Mouse (Mus musculus): ENCODE measurements around the gene 4930452B06Rik. TPM values are rescaled to one million over a fixed set of nuclear protein-coding genes. Genes with fewer than 3 reads are reported as not detected.

Gene 4930452B06Rik
- polyA plus RNA-seq, 1 experiment = 0.04 TPM

DNA sequence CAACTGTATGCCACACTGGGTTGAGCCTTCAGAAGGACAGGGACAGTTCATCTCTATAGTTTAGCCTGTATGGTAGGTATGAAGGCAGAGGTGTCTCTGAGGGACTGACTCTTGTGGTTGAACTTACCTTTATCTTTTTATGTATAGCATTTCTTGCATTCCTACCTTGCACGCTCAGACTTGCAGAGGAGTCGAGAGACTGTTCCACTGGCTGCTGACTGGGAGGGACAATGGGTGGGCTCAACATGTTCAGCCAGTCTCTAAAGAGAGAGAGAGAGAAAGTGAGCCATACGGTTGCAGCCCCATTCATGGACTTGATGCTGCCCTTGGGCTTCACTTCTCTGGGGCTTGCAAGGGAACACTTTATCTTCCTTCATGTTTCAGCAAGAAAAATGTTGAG is 223.3 kb downstream of the 4930452B06Rik start:
- no peaks in the 10 kb centered on the region for H3K27me3 ChIP-seq (ENCODE audit: control insufficient read depth, insufficient read depth, low read length)
- H3K36me3 ChIP-seq (ENCODE audit: control insufficient read depth, insufficient read depth, low read length) = no peaks in the 10 kb centered on the region
- DNase-seq (ENCODE audit: low read depth in 1 of 2, low spot score in 2 of 2) = no peak
- WGBS = 87% methylated on average over 3 of the region's 3 CpGs
- H3K4me1 ChIP-seq (ENCODE audit: control insufficient read depth, insufficient read depth, insufficient read length) = no peaks in the 10 kb centered on the region
- H3K27ac ChIP-seq (ENCODE audit: insufficient read depth, low read length) = no peak overlapping the region
- no peak overlapping the region for H3K4me3 ChIP-seq (ENCODE audit: extremely low read depth, insufficient read depth, insufficient read length)
- TF ChIP-seq CTCF (IDR thresholded peaks at IDR 0.05; ENCODE audit: extremely low read depth, insufficient read depth, insufficient read length, insufficient replicate concordance) (no peak), POLR2A (IDR thresholded peaks at IDR 0.05; ENCODE audit: low read depth, low read length) (no peak)

DNA sequence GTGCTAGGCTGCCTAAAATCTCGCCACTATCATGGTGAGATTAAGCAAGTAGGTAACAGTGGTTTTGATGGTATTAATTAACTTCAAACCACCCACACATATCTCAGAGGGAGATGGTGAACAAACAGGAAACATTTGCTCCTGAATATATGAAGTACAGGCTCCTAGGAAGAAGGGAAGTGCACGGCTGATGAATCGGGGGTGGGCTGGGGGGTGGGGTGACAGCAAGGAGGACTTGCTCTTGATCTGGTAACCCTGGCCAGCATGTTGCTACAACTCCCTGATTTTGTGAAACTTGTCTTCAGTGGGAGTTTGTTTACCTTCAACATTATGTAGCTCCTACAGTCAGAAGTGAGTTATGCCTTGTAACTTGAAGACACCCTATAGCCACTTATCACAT is 224.4 kb downstream of the 4930452B06Rik start:
- TF ChIP-seq CTCF (IDR thresholded peaks at IDR 0.05; ENCODE audit: extremely low read depth, insufficient read depth, insufficient read length, insufficient replicate concordance) (no peak), POLR2A (IDR thresholded peaks at IDR 0.05; ENCODE audit: low read depth, low read length) (no peak)
- WGBS = 68% methylated on average over 3 of the region's 3 CpGs
- no peak overlapping the region for H3K4me3 ChIP-seq (ENCODE audit: extremely low read depth, insufficient read depth, insufficient read length)

DNA sequence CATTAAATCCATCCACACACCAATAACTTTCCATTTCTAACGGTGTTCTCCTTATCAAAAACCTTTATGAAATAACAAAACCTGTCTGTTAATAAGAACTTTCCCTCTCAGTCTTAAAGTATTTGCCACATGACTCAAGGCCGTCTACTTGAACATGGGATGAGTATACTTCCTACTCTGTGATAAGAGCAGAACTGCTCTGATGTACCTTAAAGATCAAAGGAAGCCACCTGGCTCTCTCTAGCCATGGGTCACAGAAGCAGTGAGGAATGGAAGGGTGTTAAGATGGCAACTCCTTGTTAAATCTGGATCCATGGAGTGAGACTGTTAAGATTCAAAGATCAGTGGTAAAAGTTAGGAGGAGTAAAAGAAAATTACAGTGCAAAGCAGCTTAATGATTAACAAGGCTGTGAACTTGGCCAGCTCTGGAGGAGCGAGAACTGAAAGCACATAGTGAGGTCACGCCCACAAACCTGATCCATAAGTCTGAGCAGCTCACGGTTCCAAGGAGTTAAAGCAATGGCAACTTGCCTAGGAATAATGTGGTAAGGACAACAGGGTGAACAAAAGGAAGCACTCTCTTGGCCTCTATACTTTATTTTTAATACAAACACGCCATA is 235.3 kb downstream of the 4930452B06Rik start:
- TF ChIP-seq POLR2A (IDR thresholded peaks at IDR 0.05; ENCODE audit: low read depth, low read length) (no peak), CTCF (IDR thresholded peaks at IDR 0.05; ENCODE audit: extremely low read depth, insufficient read depth, insufficient read length, insufficient replicate concordance) (no peak)
- 86% methylated on average over 6 of the region's 6 CpGs for WGBS
- no peak for DNase-seq (ENCODE audit: low read depth in 1 of 2, low spot score in 2 of 2)
- Histone ChIP-seq H3K4me1 (ENCODE audit: control insufficient read depth, insufficient read depth, insufficient read length) (no peaks in the 10 kb centered on the region), H3K27me3 (ENCODE audit: control insufficient read depth, insufficient read depth, low read length) (no peaks in the 10 kb centered on the region), H3K27ac (ENCODE audit: insufficient read depth, low read length) (no peak overlapping the region), H3K36me3 (ENCODE audit: control insufficient read depth, insufficient read depth, low read length) (no peaks in the 10 kb centered on the region), H3K4me3 (ENCODE audit: extremely low read depth, insufficient read depth, insufficient read length) (no peak overlapping the region)

More for the DNA sequence above, 224.4 kb downstream of the 4930452B06Rik start:
- Histone ChIP-seq H3K4me1 (ENCODE audit: control insufficient read depth, insufficient read depth, insufficient read length) (no peaks in the 10 kb centered on the region), H3K36me3 (ENCODE audit: control insufficient read depth, insufficient read depth, low read length) (no peaks in the 10 kb centered on the region), H3K27me3 (ENCODE audit: control insufficient read depth, insufficient read depth, low read length) (no peaks in the 10 kb centered on the region), H3K27ac (ENCODE audit: insufficient read depth, low read length) (no peak overlapping the region)
- DNase-seq (ENCODE audit: low read depth in 1 of 2, low spot score in 2 of 2) = no peak

DNA sequence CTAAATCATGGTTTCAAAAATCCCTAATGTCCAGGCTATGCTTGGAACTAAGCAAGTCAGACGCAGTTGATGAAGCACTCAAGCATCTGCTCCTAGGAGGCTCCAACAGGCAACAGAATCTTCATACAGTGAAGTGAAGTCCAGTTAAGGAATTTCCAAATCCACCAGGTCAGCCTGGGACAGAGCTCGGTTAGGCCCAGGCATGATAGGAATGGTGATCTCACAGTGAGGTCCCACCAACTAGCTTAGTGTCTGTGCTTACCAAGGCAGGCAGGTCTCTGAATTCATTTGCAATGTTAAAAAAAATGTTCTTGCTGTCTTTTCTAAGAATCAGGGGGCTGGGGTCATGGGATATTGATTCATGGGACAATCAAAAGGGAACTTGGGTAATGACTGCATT is 236.3 kb downstream of the 4930452B06Rik start:
- no peaks in the 10 kb centered on the region for H3K36me3 ChIP-seq (ENCODE audit: control insufficient read depth, insufficient read depth, low read length)
- H3K4me3 ChIP-seq (ENCODE audit: extremely low read depth, insufficient read depth, insufficient read length) = no peak overlapping the region
- H3K27me3 ChIP-seq (ENCODE audit: control insufficient read depth, insufficient read depth, low read length) = no peaks in the 10 kb centered on the region
- no peak for DNase-seq (ENCODE audit: low read depth in 1 of 2, low spot score in 2 of 2)
- WGBS = 90% methylated on average over 2 of the region's 2 CpGs
- no peak overlapping the region for H3K27ac ChIP-seq (ENCODE audit: insufficient read depth, low read length)
- no peaks in the 10 kb centered on the region for H3K4me1 ChIP-seq (ENCODE audit: control insufficient read depth, insufficient read depth, insufficient read length)
- TF ChIP-seq CTCF (IDR thresholded peaks at IDR 0.05; ENCODE audit: extremely low read depth, insufficient read depth, insufficient read length, insufficient replicate concordance) (no peak), POLR2A (IDR thresholded peaks at IDR 0.05; ENCODE audit: low read depth, low read length) (no peak)

DNA sequence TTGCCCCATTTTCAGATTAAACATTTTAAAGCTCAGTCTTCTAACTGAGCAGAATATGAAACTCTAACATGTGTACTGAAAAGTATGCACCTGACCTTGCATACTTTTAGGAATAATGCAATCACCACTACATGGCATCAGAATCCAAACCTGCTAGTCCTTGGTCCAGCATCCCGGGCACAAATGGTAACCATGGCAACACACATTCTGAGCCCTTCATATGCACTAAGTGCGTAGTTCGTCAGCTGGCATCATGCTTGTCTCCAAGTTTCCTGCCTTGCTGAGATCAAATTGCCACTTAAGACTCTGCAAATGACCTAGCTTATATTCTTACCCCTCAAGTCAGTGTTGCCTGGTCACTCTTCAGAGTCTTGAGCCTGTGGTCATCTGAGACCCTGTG is 243.2 kb downstream of the 4930452B06Rik start:
- 91% methylated on average over 3 of the region's 3 CpGs for WGBS
- DNase-seq (ENCODE audit: low read depth in 1 of 2, low spot score in 2 of 2) = no peak

DNA sequence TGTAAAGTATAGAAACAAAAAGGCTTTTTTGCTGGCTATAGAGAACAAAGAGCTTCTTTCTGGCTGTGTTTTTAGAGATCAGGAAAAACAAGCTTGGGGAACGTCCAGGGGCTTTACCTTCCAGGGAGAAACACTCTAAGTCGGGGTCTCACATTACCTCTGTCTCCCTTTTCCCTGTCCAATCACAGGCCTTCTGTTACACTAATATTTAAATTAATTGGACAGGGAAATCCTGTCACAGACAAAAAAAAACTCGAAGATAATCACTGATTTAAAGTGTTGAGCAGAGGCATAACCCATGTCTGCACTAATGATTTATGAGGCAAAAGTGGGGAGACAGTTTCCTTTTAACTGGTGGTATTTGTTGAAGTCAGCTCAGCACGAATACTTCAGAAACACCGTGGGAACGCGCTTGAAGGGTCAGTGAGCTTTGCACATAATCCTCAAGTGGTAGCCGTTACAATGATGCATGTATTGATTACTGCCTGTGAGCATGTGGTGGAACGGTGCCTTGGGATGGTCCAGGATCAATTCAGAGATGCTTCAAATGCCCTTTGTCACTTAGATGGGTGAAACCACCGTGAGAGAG is 244.7 kb downstream of the 4930452B06Rik start:
- TF ChIP-seq POLR2A (IDR thresholded peaks at IDR 0.05; ENCODE audit: low read depth, low read length) (no peak), CTCF (IDR thresholded peaks at IDR 0.05; ENCODE audit: extremely low read depth, insufficient read depth, insufficient read length, insufficient replicate concordance) (no peak)
- Histone ChIP-seq H3K36me3 (ENCODE audit: control insufficient read depth, insufficient read depth, low read length) (no peaks in the 10 kb centered on the region), H3K4me1 (ENCODE audit: control insufficient read depth, insufficient read depth, insufficient read length) (no peaks in the 10 kb centered on the region), H3K27me3 (ENCODE audit: control insufficient read depth, insufficient read depth, low read length) (no peaks in the 10 kb centered on the region), H3K27ac (ENCODE audit: insufficient read depth, low read length) (no peak overlapping the region), H3K4me3 (ENCODE audit: extremely low read depth, insufficient read depth, insufficient read length) (no peak overlapping the region)
- 21% methylated on average over 10 of the region's 10 CpGs for WGBS
- DNase-seq (ENCODE audit: low read depth in 1 of 2, low spot score in 2 of 2) = no peak

More for the DNA sequence above, 243.2 kb downstream of the 4930452B06Rik start:
- no peaks in the 10 kb centered on the region for H3K4me1 ChIP-seq (ENCODE audit: control insufficient read depth, insufficient read depth, insufficient read length)
- no peaks in the 10 kb centered on the region for H3K27me3 ChIP-seq (ENCODE audit: control insufficient read depth, insufficient read depth, low read length)
- no peak overlapping the region for H3K27ac ChIP-seq (ENCODE audit: insufficient read depth, low read length)
- no peaks in the 10 kb centered on the region for H3K36me3 ChIP-seq (ENCODE audit: control insufficient read depth, insufficient read depth, low read length)
- no peak overlapping the region for H3K4me3 ChIP-seq (ENCODE audit: extremely low read depth, insufficient read depth, insufficient read length)
- TF ChIP-seq POLR2A (IDR thresholded peaks at IDR 0.05; ENCODE audit: low read depth, low read length) (no peak), CTCF (IDR thresholded peaks at IDR 0.05; ENCODE audit: extremely low read depth, insufficient read depth, insufficient read length, insufficient replicate concordance) (no peak)

DNA sequence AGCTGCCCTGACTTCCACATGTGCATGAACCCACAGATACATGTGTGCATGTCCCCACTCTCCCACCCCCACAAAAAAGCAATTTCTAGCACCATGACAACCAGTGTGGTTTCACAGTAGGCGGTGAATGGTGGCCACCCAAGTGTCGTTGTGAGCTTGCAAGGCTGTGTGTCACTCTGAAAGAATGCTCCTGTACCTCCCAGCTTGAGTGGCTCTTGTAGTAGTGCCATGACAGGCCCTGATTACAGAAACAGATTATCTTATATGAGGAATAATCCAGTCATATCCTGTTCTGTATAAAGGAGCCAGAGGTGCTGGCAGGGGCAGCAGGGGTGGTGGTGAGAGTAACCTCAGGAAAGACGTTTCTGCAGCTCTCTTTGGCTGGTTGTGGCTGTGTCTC is 247.4 kb downstream of the 4930452B06Rik start:
- DNase-seq (ENCODE audit: low read depth in 1 of 2, low spot score in 2 of 2) = no peak
- Histone ChIP-seq H3K4me1 (ENCODE audit: control insufficient read depth, insufficient read depth, insufficient read length) (no peaks in the 10 kb centered on the region), H3K4me3 (ENCODE audit: extremely low read depth, insufficient read depth, insufficient read length) (no peak overlapping the region), H3K27ac (ENCODE audit: insufficient read depth, low read length) (no peak overlapping the region), H3K36me3 (ENCODE audit: control insufficient read depth, insufficient read depth, low read length) (no peaks in the 10 kb centered on the region), H3K27me3 (ENCODE audit: control insufficient read depth, insufficient read depth, low read length) (no peaks in the 10 kb centered on the region)
- WGBS = 59% methylated on average over 3 of the region's 3 CpGs
- TF ChIP-seq POLR2A (IDR thresholded peaks at IDR 0.05; ENCODE audit: low read depth, low read length) (no peak), CTCF (IDR thresholded peaks at IDR 0.05; ENCODE audit: extremely low read depth, insufficient read depth, insufficient read length, insufficient replicate concordance) (no peak)

Data from spleen, adult 2 months (tissue).